Mouse (Mus musculus) CD8-positive naive resting alpha-beta T cell, adult 57 days (primary cell): ENCODE data around the gene Clstn3. TPM values are rescaled to one million over a fixed set of nuclear protein-coding genes. Genes with fewer than 3 reads are reported as not detected.

Experiments used
- total RNA-seq: library from RNA; stranded (reverse); gene quantifications from one replicate; pipeline ENCODE4 v1.2.4, GENCODE M21; 2023

Clstn3 gene
- total RNA-seq: 143 TPM

GRCm38 (mm10) chr6:124464305-124465271 is at the start of gene Clstn3:
TSS of gene Clstn3 (minus strand) at chr6:124464794.

GRCm38 (mm10) chr6:124512355-124512836 is 47.8 kb upstream of the Clstn3 start, which contains the start of gene C1ra:
TSS of gene C1ra (plus strand) at chr6:124512405.

GRCm38 (mm10) chr6:124492842-124493561 is 28.4 kb upstream of the Clstn3 start, which contains the start of gene C1rl:
TSS of gene C1rl (plus strand) at chr6:124493113.

GRCm38 (mm10) chr6:124414927-124415325 is 49.7 kb downstream of the Clstn3 start, which contains the start of gene Pex5:
TSS of gene Pex5 (minus strand) at chr6:124415067.

Other genes with a start within 250 kb of the Clstn3 start
- not detected for gene Vmn2r27, start 232.9 kb downstream of the Clstn3 start, total RNA-seq
- 8.9 TPM for gene Cd163, start 160.1 kb downstream of the Clstn3 start, total RNA-seq
- 77.2 TPM for gene Pex5, start 49.7 kb downstream of the Clstn3 start, total RNA-seq
- 0.34 TPM for gene C1rl, start 28.3 kb upstream of the Clstn3 start, total RNA-seq
- gene C1ra, start 47.6 kb upstream of the Clstn3 start, total RNA-seq: not detected
- gene C1s1, start 77.6 kb upstream of the Clstn3 start, total RNA-seq: not detected
- gene C1rb, start 105.5 kb upstream of the Clstn3 start, total RNA-seq: not detected
- gene C1s2, start 171.3 kb upstream of the Clstn3 start, total RNA-seq: not detected
- 56.7 TPM for gene Lpcat3, start 198.2 kb upstream of the Clstn3 start, total RNA-seq
- gene Emg1, start 247.4 kb upstream of the Clstn3 start, total RNA-seq: 154 TPM
- 159 TPM for gene Phb2, start 247.5 kb upstream of the Clstn3 start, total RNA-seq